Mouse (Mus musculus) lung, adult 18-20 months (tissue): ENCODE data around the gene Smim20.
A peak's percentile ranks its signal among the peaks of the same experiment; 100 is the strongest.

Experiments used
- DNase-seq, 2 experiments: peaks; one replicate each; pipeline ENCODE4 v3.0.0; 2022; ENCODE audit warnings: mixed read lengths in 2 of 2

Smim20 gene

GRCm38 (mm10) chr5:53268095-53268692 lies 1.3 kb downstream of the Smim20 start:
- no peak for DNase-seq

GRCm38 (mm10) chr5:53269799-53270198 lies 2.9 kb downstream of the Smim20 start:
- no peak for DNase-seq

GRCm38 (mm10) chr5:53270947-53271711 lies 4.2 kb downstream of the Smim20 start:
- DNase-seq, result no peak

- no peak for DNase-seq
Observed at GRCm38 (mm10) chr5:53272626-53273025, 5.7 kb downstream of the Smim20 start.

GRCm38 (mm10) chr5:53273699-53274430 lies 7.0 kb downstream of the Smim20 start:
- DNase-seq, result no peak

GRCm38 (mm10) chr5:53274811-53275355 lies 8.0 kb downstream of the Smim20 start:
- DNase-seq, result peak in 1 of 2 experiments; percentile 20

GRCm38 (mm10) chr5:53275376-53275775 lies 8.5 kb downstream of the Smim20 start:
- DNase-seq, result no peak

- DNase-seq, result no peak
Observed at GRCm38 (mm10) chr5:53276470-53277022, 9.7 kb downstream of the Smim20 start.

GRCm38 (mm10) chr5:53277716-53278263 lies 10.9 kb downstream of the Smim20 start:
- no peak for DNase-seq

- DNase-seq, result no peak
Observed at GRCm38 (mm10) chr5:53279216-53279813, 12.4 kb downstream of the Smim20 start.

- no peak for DNase-seq
Observed at GRCm38 (mm10) chr5:53282487-53282886, 15.6 kb downstream of the Smim20 start.

- no peak for DNase-seq
Observed at GRCm38 (mm10) chr5:53286406-53286805, 19.5 kb downstream of the Smim20 start.

- DNase-seq, result no peak
Observed at GRCm38 (mm10) chr5:53289438-53289837, 22.6 kb downstream of the Smim20 start.

GRCm38 (mm10) chr5:53294627-53295026 lies 27.7 kb downstream of the Smim20 start:
- DNase-seq, result no peak

- DNase-seq, result no peak
Observed at GRCm38 (mm10) chr5:53296961-53297360, 30.1 kb downstream of the Smim20 start.

- DNase-seq, result no peak
Observed at GRCm38 (mm10) chr5:53301496-53301895, 34.6 kb downstream of the Smim20 start.

GRCm38 (mm10) chr5:53302895-53303670 lies 36.2 kb downstream of the Smim20 start:
- no peak for DNase-seq

GRCm38 (mm10) chr5:53303941-53304340 lies 37.1 kb downstream of the Smim20 start:
- no peak for DNase-seq

- DNase-seq, result no peak
Observed at GRCm38 (mm10) chr5:53304936-53305335, 38.1 kb downstream of the Smim20 start.

- DNase-seq, result no peak
Observed at GRCm38 (mm10) chr5:53306864-53307263, 40.0 kb downstream of the Smim20 start.

GRCm38 (mm10) chr5:53307437-53307836 lies 40.6 kb downstream of the Smim20 start:
- DNase-seq, result no peak
